Mouse (Mus musculus): ENCODE measurements at regions not wholly inside any gene's neighbourhood (a gene's known extent, or its start where the extent isn't known, plus 50 kb on each side); places are given as distances from the start of the nearest gene placed in this dataset.

DNA sequence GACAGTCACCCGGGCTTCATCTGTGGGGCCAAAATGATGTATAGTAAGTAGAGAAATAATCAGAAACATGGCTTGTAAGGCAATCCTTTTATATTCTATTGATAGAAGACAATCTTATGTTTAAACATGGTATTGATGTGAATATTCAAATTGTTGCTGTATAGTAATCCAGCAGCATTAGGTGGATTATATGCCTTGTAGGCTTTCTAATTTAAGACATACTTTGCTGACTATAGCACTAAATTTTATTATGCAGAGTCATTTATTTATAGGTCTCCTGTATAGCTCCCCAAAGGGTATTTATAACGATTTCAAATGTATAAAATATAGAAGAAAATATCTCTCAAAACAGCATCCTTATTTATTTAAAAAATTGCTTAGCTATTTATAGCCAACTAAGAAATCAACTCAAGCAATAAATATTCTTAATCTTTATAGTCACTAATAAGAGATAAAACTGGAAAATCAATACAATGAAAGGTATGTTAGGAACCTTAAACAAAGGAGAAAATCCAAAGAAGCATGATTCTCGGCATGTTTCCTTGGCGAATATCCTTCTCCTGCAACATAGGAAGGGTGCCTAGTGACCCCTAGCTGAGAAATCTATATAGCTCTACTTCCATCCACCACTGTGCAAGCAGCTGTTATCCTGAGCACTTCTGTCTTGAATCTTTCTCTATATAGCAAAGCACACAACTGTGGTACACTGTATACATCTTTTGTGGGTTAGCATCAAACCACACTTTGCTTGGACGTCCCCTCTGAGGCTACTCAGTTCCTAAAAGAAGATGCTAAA lies 188.8 kb upstream of the Gm49339 start:
- Histone ChIP-seq H3K9me3 (replicated peaks; ENCODE audit: control insufficient read depth, low read length) (no peaks in the 10 kb centered on the region), H3K27ac (ENCODE audit: low read depth) (no peak overlapping the region), H3K4me2 (ENCODE audit: low read depth, low read length) (no peak overlapping the region), H3K36me3 (replicated peaks; ENCODE audit: control insufficient read depth, insufficient read depth, low read length) (no peaks in the 10 kb centered on the region), H3K9ac (replicated peaks; ENCODE audit: low read depth, low read length) (no peak overlapping the region), H3K4me1 (ENCODE audit: control insufficient read depth, insufficient read depth) (no peaks in the 10 kb centered on the region), H3K27me3 (ENCODE audit: control insufficient read depth, insufficient read depth, low read length) (no peaks in the 10 kb centered on the region), H3K4me3 (ENCODE audit: low read depth, low read length) (no peak overlapping the region)
- TF ChIP-seq EP300 (IDR thresholded peaks at IDR 0.05; ENCODE audit: low read depth) (no peak), CTCF (IDR thresholded peaks at IDR 0.05; ENCODE audit: low read depth) (peak; percentile 40)
- WGBS = 39% methylated on average over 5 of the region's 5 CpGs
- no peak for DNase-seq (ENCODE audit: low spot score)
- no peak for ATAC-seq (ENCODE audit: insufficient read depth, low read depth)

DNA sequence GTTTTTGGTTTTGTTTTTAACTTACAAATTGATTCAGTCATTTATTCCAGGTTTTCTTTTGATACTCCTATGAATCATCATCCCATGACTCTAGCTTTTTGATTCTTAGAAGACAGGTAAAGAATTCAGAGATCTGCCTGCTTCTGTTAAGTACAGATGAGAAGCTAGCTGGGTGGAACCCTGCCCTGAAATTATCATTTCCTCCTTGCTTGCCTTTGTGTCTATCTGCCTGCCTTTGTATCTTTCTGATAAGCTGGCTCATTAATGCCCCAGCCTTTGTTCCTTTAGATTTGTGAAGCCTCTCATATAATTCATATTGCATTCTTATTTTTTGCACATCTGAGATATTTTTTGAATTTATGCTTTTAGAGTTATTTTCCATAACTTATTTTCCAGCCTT lies 167.6 kb upstream of the Gm49339 start:
- Histone ChIP-seq H3K27ac (ENCODE audit: low read depth) (no peak overlapping the region), H3K9ac (replicated peaks; ENCODE audit: low read depth, low read length) (no peak overlapping the region), H3K4me3 (ENCODE audit: low read depth, low read length) (no peak overlapping the region), H3K4me2 (ENCODE audit: low read depth, low read length) (no peak overlapping the region), H3K27me3 (ENCODE audit: control insufficient read depth, insufficient read depth, low read length) (no peaks in the 10 kb centered on the region), H3K4me1 (ENCODE audit: control insufficient read depth, insufficient read depth) (no peaks in the 10 kb centered on the region), H3K9me3 (replicated peaks; ENCODE audit: control insufficient read depth, low read length) (no peaks in the 10 kb centered on the region), H3K36me3 (replicated peaks; ENCODE audit: control insufficient read depth, insufficient read depth, low read length) (no peaks in the 10 kb centered on the region)
- TF ChIP-seq CTCF (IDR thresholded peaks at IDR 0.05; ENCODE audit: low read depth) (no peak), EP300 (IDR thresholded peaks at IDR 0.05; ENCODE audit: low read depth) (no peak)
- ATAC-seq (ENCODE audit: insufficient read depth, low read depth) (no peak), DNase-seq (ENCODE audit: low spot score) (no peak)

DNA sequence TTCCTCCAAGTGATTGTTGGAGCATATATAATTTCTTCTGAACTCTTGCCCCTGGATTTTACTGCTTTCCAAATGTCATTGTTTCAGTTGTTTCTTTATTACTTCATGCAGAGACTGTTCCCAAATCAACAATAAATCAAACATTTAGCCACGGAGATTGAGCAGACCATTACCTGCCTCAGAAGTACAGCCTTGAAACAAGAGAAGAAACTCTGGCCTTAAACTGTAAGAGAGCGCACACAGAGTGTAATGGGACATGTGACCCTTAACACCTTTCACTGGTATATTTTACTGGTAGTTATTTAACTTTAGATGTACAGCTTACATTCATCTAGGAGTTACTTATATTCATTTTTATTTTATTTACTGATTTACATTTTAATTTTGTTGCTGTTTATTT lies 160.2 kb upstream of the Gm49339 start:
- no peaks in the 10 kb centered on the region for H3K36me3 ChIP-seq (replicated peaks; ENCODE audit: control insufficient read depth, insufficient read depth, low read length)
- no peak overlapping the region for H3K4me2 ChIP-seq (ENCODE audit: low read depth, low read length)
- H3K9ac ChIP-seq (replicated peaks; ENCODE audit: low read depth, low read length) = no peak overlapping the region
- no peaks in the 10 kb centered on the region for H3K27me3 ChIP-seq (ENCODE audit: control insufficient read depth, insufficient read depth, low read length)
- TF ChIP-seq EP300 (IDR thresholded peaks at IDR 0.05; ENCODE audit: low read depth) (no peak), CTCF (IDR thresholded peaks at IDR 0.05; ENCODE audit: low read depth) (no peak)
- no peak for ATAC-seq (ENCODE audit: insufficient read depth, low read depth)
- H3K27ac ChIP-seq (ENCODE audit: low read depth) = no peak overlapping the region
- H3K4me1 ChIP-seq (ENCODE audit: control insufficient read depth, insufficient read depth) = no peaks in the 10 kb centered on the region
- no peaks in the 10 kb centered on the region for H3K9me3 ChIP-seq (replicated peaks; ENCODE audit: control insufficient read depth, low read length)
- WGBS = 80% methylated on average over 2 of the region's 2 CpGs
- DNase-seq (ENCODE audit: low spot score) = no peak
- no peak overlapping the region for H3K4me3 ChIP-seq (ENCODE audit: low read depth, low read length)

DNA sequence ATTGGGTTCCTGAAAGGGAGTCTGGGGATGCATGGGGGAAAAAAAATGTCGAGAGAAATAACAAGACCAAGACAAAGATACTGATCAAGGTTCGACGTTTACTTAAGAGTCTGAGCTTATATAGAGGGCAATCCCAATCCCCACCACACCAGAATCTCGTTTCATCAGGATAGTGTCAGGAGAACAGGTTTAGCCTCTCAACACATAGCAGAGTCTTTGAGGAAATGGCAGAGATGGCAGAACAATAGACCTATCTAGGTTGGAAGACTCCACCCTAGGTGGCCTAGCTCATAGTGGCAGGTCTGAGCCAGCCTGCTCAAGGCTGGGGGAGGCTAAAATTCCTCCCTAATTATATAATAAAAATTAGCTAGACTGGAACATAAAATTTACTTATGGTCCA lies 151.6 kb upstream of the Gm49339 start:
- TF ChIP-seq EP300 (IDR thresholded peaks at IDR 0.05; ENCODE audit: low read depth) (no peak), CTCF (IDR thresholded peaks at IDR 0.05; ENCODE audit: low read depth) (no peak)
- WGBS = 54% methylated on average over 4 of the region's 4 CpGs

DNA sequence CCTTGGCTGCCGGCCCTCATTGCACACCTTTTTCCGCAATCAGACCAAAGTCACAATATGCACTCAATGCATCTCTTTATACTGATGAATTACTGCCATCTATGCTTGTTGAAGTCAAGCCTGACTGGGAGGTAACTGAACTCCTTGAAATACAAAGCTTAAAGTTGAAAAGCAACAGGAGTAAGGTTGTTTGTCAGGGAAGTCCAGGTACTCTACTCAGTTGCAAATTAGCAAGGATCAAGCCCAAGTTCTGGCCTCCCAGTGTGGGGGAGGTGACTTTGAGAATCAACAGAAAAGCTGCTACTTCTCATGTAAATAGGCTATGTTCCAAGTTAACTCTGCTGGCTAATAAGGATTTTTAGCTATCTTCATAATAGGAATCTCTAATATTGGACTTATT lies 151.0 kb upstream of the Gm49339 start:
- ATAC-seq (ENCODE audit: insufficient read depth, low read depth) = no peak
- WGBS = 86% methylated on average over 2 of the region's 2 CpGs
- H3K36me3 ChIP-seq (replicated peaks; ENCODE audit: control insufficient read depth, insufficient read depth, low read length) = no peaks in the 10 kb centered on the region

More for the DNA sequence above, 151.6 kb upstream of the Gm49339 start:
- ATAC-seq (ENCODE audit: insufficient read depth, low read depth) (no peak), DNase-seq (ENCODE audit: low spot score) (no peak)
- H3K9me3 ChIP-seq (replicated peaks; ENCODE audit: control insufficient read depth, low read length) = no peaks in the 10 kb centered on the region
- H3K36me3 ChIP-seq (replicated peaks; ENCODE audit: control insufficient read depth, insufficient read depth, low read length) = no peaks in the 10 kb centered on the region
- H3K9ac ChIP-seq (replicated peaks; ENCODE audit: low read depth, low read length) = no peak overlapping the region
- H3K4me1 ChIP-seq (ENCODE audit: control insufficient read depth, insufficient read depth) = no peaks in the 10 kb centered on the region
- H3K27ac ChIP-seq (ENCODE audit: low read depth) = no peak overlapping the region
- H3K27me3 ChIP-seq (ENCODE audit: control insufficient read depth, insufficient read depth, low read length) = no peaks in the 10 kb centered on the region
- H3K4me3 ChIP-seq (ENCODE audit: low read depth, low read length) = no peak overlapping the region
- H3K4me2 ChIP-seq (ENCODE audit: low read depth, low read length) = no peak overlapping the region

More for the DNA sequence above, 151.0 kb upstream of the Gm49339 start:
- Histone ChIP-seq H3K27me3 (ENCODE audit: control insufficient read depth, insufficient read depth, low read length) (no peaks in the 10 kb centered on the region), H3K4me1 (ENCODE audit: control insufficient read depth, insufficient read depth) (no peaks in the 10 kb centered on the region), H3K27ac (ENCODE audit: low read depth) (no peak overlapping the region), H3K9me3 (replicated peaks; ENCODE audit: control insufficient read depth, low read length) (no peaks in the 10 kb centered on the region), H3K4me2 (ENCODE audit: low read depth, low read length) (no peak overlapping the region), H3K4me3 (ENCODE audit: low read depth, low read length) (no peak overlapping the region), H3K9ac (replicated peaks; ENCODE audit: low read depth, low read length) (no peak overlapping the region)
- TF ChIP-seq CTCF (IDR thresholded peaks at IDR 0.05; ENCODE audit: low read depth) = no peak
- TF ChIP-seq EP300 (IDR thresholded peaks at IDR 0.05; ENCODE audit: low read depth) = no peak
- DNase-seq (ENCODE audit: low spot score) = no peak
